Mouse (Mus musculus): ENCODE measurements around the gene Arhgdib. TPM values are rescaled to one million over a fixed set of nuclear protein-coding genes. Genes with fewer than 3 reads are reported as not detected.
A peak's percentile ranks its signal among the peaks of the same experiment; 100 is the strongest.

The Arhgdib gene
- polyA plus RNA-seq, 1 experiment from 2014 or later, result 966 TPM

GRCm38 (mm10) chr6:136921601-136922000, 20.1 kb downstream of the Arhgdib start:
- DNase-seq (ENCODE audit: low spot score), result no peak

GRCm38 (mm10) chr6:136920320-136921257, 21.1 kb downstream of the Arhgdib start:
- peak; percentile 78 for DNase-seq (ENCODE audit: low spot score)

GRCm38 (mm10) chr6:136917885-136918284, 23.8 kb downstream of the Arhgdib start:
- no peak for DNase-seq (ENCODE audit: low spot score)

- DNase-seq (ENCODE audit: low spot score), result no peak
These were observed 25.8 kb downstream of the Arhgdib start for GRCm38 (mm10) chr6:136915721-136916395.

GRCm38 (mm10) chr6:136914234-136914633, 27.5 kb downstream of the Arhgdib start:
- DNase-seq (ENCODE audit: low spot score), result no peak

GRCm38 (mm10) chr6:136913384-136914126, 28.1 kb downstream of the Arhgdib start:
- DNase-seq (ENCODE audit: low spot score), result no peak

GRCm38 (mm10) chr6:136912751-136913265, 28.9 kb downstream of the Arhgdib start:
- no peak for DNase-seq (ENCODE audit: low spot score)

GRCm38 (mm10) chr6:136910247-136910890, 31.3 kb downstream of the Arhgdib start:
- DNase-seq (ENCODE audit: low spot score), result no peak

- DNase-seq (ENCODE audit: low spot score), result no peak
These were observed 34.8 kb downstream of the Arhgdib start for GRCm38 (mm10) chr6:136906937-136907293.

GRCm38 (mm10) chr6:136906283-136906936, 35.3 kb downstream of the Arhgdib start:
- DNase-seq (ENCODE audit: low spot score), result no peak

- no peak for DNase-seq (ENCODE audit: low spot score)
These were observed 37.7 kb downstream of the Arhgdib start for GRCm38 (mm10) chr6:136903885-136904470.

- no peak for DNase-seq (ENCODE audit: low spot score)
These were observed 39.2 kb downstream of the Arhgdib start for GRCm38 (mm10) chr6:136902527-136902926.

GRCm38 (mm10) chr6:136901010-136901409, 40.7 kb downstream of the Arhgdib start:
- DNase-seq (ENCODE audit: low spot score), result no peak

GRCm38 (mm10) chr6:136900369-136901009, 41.2 kb downstream of the Arhgdib start:
- DNase-seq (ENCODE audit: low spot score), result no peak

GRCm38 (mm10) chr6:136898954-136899353, 42.7 kb downstream of the Arhgdib start:
- DNase-seq (ENCODE audit: low spot score), result peak; percentile 55

- DNase-seq (ENCODE audit: low spot score), result no peak
These were observed 43.5 kb downstream of the Arhgdib start for GRCm38 (mm10) chr6:136898222-136898621.

GRCm38 (mm10) chr6:136897789-136898188, 43.9 kb downstream of the Arhgdib start:
- no peak for DNase-seq (ENCODE audit: low spot score)

- DNase-seq (ENCODE audit: low spot score), result no peak
These were observed 47.0 kb downstream of the Arhgdib start for GRCm38 (mm10) chr6:136894532-136895339.

GRCm38 (mm10) chr6:136892002-136892401, 49.7 kb downstream of the Arhgdib start:
- DNase-seq (ENCODE audit: low spot score), result no peak

Measured in thymus, postnatal 0 days (tissue).